Mouse (Mus musculus) MEL (cell line): ENCODE data around the gene Rubcn. TPM values are rescaled to one million over a fixed set of nuclear protein-coding genes. Genes with fewer than 3 reads are reported as not detected.

Experiments used
- DNase-seq: peaks from one replicate; pipeline ENCODE4 v3.0.0; 2011; ENCODE audit warnings: low read depth, low spot score
- H3K27ac ChIP-seq: 2 replicates; pipeline ENCODE4 v1.5.1; 2012; ENCODE audit warnings: low read depth, mild to moderate bottlenecking, control low read depth, low read length, moderate library complexity; ENCODE audit not compliant: control insufficient read depth
- H3K27me3 ChIP-seq, 2 experiments: fragments of 150-350 bp in 1 of 2; sonication (generic) in 1 of 2; 2 replicates each; pipeline ENCODE4 v1.6.1; 2012; ENCODE audit warnings: low read length in 2 of 2, mild to moderate bottlenecking in 2 of 2, improper control_type of control experiment in 1 of 2, moderate library complexity in 1 of 2; ENCODE audit not compliant: insufficient read depth in 2 of 2, control insufficient read depth in 1 of 2
- H3K36me3 ChIP-seq, 2 experiments: 2 replicates each; pipeline ENCODE4 v1.6.1; 2012 to 2014; ENCODE audit warnings: low read length in 2 of 2, improper control_type of control experiment in 1 of 2, inconsistent platforms in 1 of 2, mild to moderate bottlenecking in 1 of 2; ENCODE audit not compliant: insufficient read depth in 2 of 2, control insufficient read depth in 1 of 2
- H3K4me1 ChIP-seq, 2 experiments: fragments of 150-350 bp in 1 of 2; sonication (generic) in 1 of 2; 2 replicates each; pipeline ENCODE4 v1.6.1; 2012; ENCODE audit warnings: low read length in 2 of 2, improper control_type of control experiment in 1 of 2, mild to moderate bottlenecking in 1 of 2; ENCODE audit not compliant: insufficient read depth in 2 of 2, control insufficient read depth in 1 of 2
- H3K4me3 ChIP-seq, 2 experiments: fragments of 150-350 bp in 1 of 2; sonication (generic) in 1 of 2; 2 replicates each; pipeline ENCODE4 v1.5.1; 2012; ENCODE audit warnings: low read depth in 2 of 2, low read length in 2 of 2, mild to moderate bottlenecking in 2 of 2, moderate library complexity in 2 of 2, control low read depth in 1 of 2, improper control_type of control experiment in 1 of 2; ENCODE audit not compliant: control insufficient read depth in 1 of 2, insufficient read depth in 1 of 2
- H3K79me2 ChIP-seq: 2 replicates; pipeline ENCODE4 v1.6.1; 2012; ENCODE audit warnings: mild to moderate bottlenecking, low read length, moderate library complexity; ENCODE audit not compliant: control insufficient read depth, poor library complexity, insufficient read depth
- H3K9ac ChIP-seq: 2 replicates; pipeline ENCODE4 v1.6.1; 2012; ENCODE audit warnings: low read depth, mild to moderate bottlenecking, control low read depth, low read length, moderate library complexity; ENCODE audit not compliant: control insufficient read depth, poor library complexity, severe bottlenecking
- H3K9me3 ChIP-seq: fragments of 150-350 bp; sonication (generic); replicated peaks from 2 replicates; pipeline ENCODE4 v1.6.1; 2012; ENCODE audit warnings: mild to moderate bottlenecking, low read length, improper control_type of control experiment, moderate library complexity; ENCODE audit not compliant: insufficient read depth
- BHLHE40 ChIP-seq: IDR thresholded peaks from 2 replicates; pipeline ENCODE4 v1.6.1; 2012; ENCODE audit warnings: low read depth, mild to moderate bottlenecking, inconsistent platforms, low read length, improper control_type of control experiment, borderline replicate concordance
- E2F4 ChIP-seq: IDR thresholded peaks from 2 replicates; pipeline ENCODE4 v1.6.1; 2011; ENCODE audit warnings: low read depth, low read length, improper control_type of control experiment, borderline replicate concordance
- EP300 ChIP-seq, 2 experiments: IDR thresholded peaks; 2 replicates each; pipeline ENCODE4 v1.6.1; 2011; ENCODE audit warnings: improper control_type of control experiment in 2 of 2, low read length in 2 of 2, low read depth in 1 of 2, mild to moderate bottlenecking in 1 of 2
- MAFK ChIP-seq: IDR thresholded peaks from 2 replicates; pipeline ENCODE4 v1.6.1; 2011; ENCODE audit warnings: low read depth, mild to moderate bottlenecking, low read length, improper control_type of control experiment, borderline replicate concordance
- MAZ ChIP-seq: IDR thresholded peaks from 2 replicates; pipeline ENCODE4 v1.6.1; 2012; ENCODE audit warnings: low read depth, mild to moderate bottlenecking, inconsistent platforms, low read length, improper control_type of control experiment
- MEF2A ChIP-seq: IDR thresholded peaks from 2 replicates; pipeline ENCODE4 v1.6.1; 2014; ENCODE audit warnings: low read depth, mild to moderate bottlenecking, inconsistent platforms, low read length, improper control_type of control experiment; ENCODE audit not compliant: poor library complexity, insufficient replicate concordance, severe bottlenecking; ENCODE audit errors: extremely low read depth
- MXI1 ChIP-seq: IDR thresholded peaks from 2 replicates; pipeline ENCODE4 v1.6.1; 2011; ENCODE audit warnings: mild to moderate bottlenecking, low read depth, low read length, improper control_type of control experiment
- MYC ChIP-seq: IDR thresholded peaks from 2 replicates; pipeline ENCODE4 v1.6.1; 2011; ENCODE audit warnings: low read depth, mild to moderate bottlenecking, low read length, improper control_type of control experiment, moderate library complexity
- POLR2A ChIP-seq, 2 experiments: IDR thresholded peaks; 2 replicates each; pipeline ENCODE4 v1.6.1; 2011 to 2012; ENCODE audit warnings: low read length in 2 of 2, mild to moderate bottlenecking in 2 of 2, control low read depth in 1 of 2, improper control_type of control experiment in 1 of 2, low read depth in 1 of 2, moderate library complexity in 1 of 2; ENCODE audit not compliant: control insufficient read depth in 1 of 2, insufficient read depth in 1 of 2, poor library complexity in 1 of 2
- POLR2AphosphoS2 ChIP-seq: IDR thresholded peaks from 2 replicates; pipeline ENCODE4 v1.6.1; 2011; ENCODE audit warnings: low read length, improper control_type of control experiment
- RCOR1 ChIP-seq: IDR thresholded peaks from 2 replicates; pipeline ENCODE4 v1.6.1; 2012; ENCODE audit warnings: low read depth, mild to moderate bottlenecking, inconsistent platforms, low read length, improper control_type of control experiment
- SIN3A ChIP-seq: IDR thresholded peaks from 2 replicates; pipeline ENCODE4 v1.6.1; 2012; ENCODE audit warnings: low read length, improper control_type of control experiment, inconsistent platforms
- TBP ChIP-seq: IDR thresholded peaks from 2 replicates; pipeline ENCODE4 v1.8.0; 2011; ENCODE audit warnings: low read depth, low read length, improper control_type of control experiment
- TCF12 ChIP-seq: IDR thresholded peaks from 2 replicates; pipeline ENCODE4 v1.6.1; 2014; ENCODE audit warnings: low read depth, mild to moderate bottlenecking, inconsistent platforms, low read length, improper control_type of control experiment, moderate library complexity
- ZC3H11A ChIP-seq: IDR thresholded peaks from 2 replicates; pipeline ENCODE4 v1.6.1; 2012; ENCODE audit warnings: low read depth, mild to moderate bottlenecking, inconsistent platforms, low read length, improper control_type of control experiment
- ZKSCAN1 ChIP-seq: IDR thresholded peaks from 2 replicates; pipeline ENCODE4 v1.6.1; 2012; ENCODE audit warnings: low read depth, mild to moderate bottlenecking, inconsistent platforms, low read length, improper control_type of control experiment, moderate library complexity
- ZNF384 ChIP-seq: IDR thresholded peaks from 2 replicates; pipeline ENCODE4 v1.6.1; 2012; ENCODE audit warnings: low read depth, mild to moderate bottlenecking, inconsistent platforms, low read length, improper control_type of control experiment
- polyA plus RNA-seq, 2 experiments: library from polyadenylated mRNA; stranded (reverse) in 1 of 2; unstranded in 1 of 2; fragments of >175 nt in 1 of 2; fragments of >200 nt in 1 of 2; gene quantifications; 2 replicates each; pipeline versions ENCODE4 v1.2.1 to v1.2.4; 2012; ENCODE audit warnings: low replicate concordance in 2 of 2, low read depth in 1 of 2; ENCODE audit not compliant: insufficient read length in 2 of 2, insufficient read depth in 1 of 2, missing spikeins in 1 of 2
- total RNA-seq: library from RNA; depleted of rRNA; stranded (reverse); fragments of 300-350 nt; gene quantifications from 2 replicates; pipeline ENCODE4 v1.2.3, GENCODE M21; 2012

Rubcn gene
- total and polyA plus RNA-seq, 3 experiments: 10.2 to 14.6 TPM; not detected in 1

- H3K4me1 ChIP-seq: no peaks in the 10 kb centered on the region
- peak; percentile 30 for DNase-seq
- H3K27me3 ChIP-seq: peaks cover 0 to 4% of the 10 kb centered on the region in 2 experiments; a peak in 3 of 4 replicates
- H3K27ac ChIP-seq: no peak overlapping the region
- TF ChIP-seq RCOR1 (0 out of 2 replicates have a peak, but pooled peaks have one; percentile 22), POLR2A (IDR thresholded peaks at IDR 0.05; ENCODE audit: control insufficient read depth in 1 of 2, insufficient read depth in 1 of 2, low read depth in 1 of 2, low read length in 2 of 2, poor library complexity in 1 of 2) (no peak), E2F4 (no peak), ZC3H11A (no peak), EP300 (IDR thresholded peaks at IDR 0.05; ENCODE audit: low read depth in 1 of 2, low read length in 2 of 2) (peak in 1 of 2 experiments; percentile 27; a peak in 1 of 4 replicates), MEF2A (no peak)
- H3K4me3 ChIP-seq: no peak overlapping the region
- H3K9me3 ChIP-seq: no peaks in the 10 kb centered on the region
- H3K9ac ChIP-seq: no peak overlapping the region
- no peaks in the 10 kb centered on the region for H3K79me2 ChIP-seq
- no peaks in the 10 kb centered on the region; a peak in 1 of 4 replicates for H3K36me3 ChIP-seq
Observed at GRCm38 (mm10) chr16:32795177-32795576, 82.4 kb downstream of the Rubcn start.

- Histone ChIP-seq H3K79me2 (no peaks in the 10 kb centered on the region), H3K4me1 (no peaks in the 10 kb centered on the region), H3K27me3 (peaks cover under 1 to 9% of the 10 kb centered on the region in 2 experiments), H3K9me3 (no peaks in the 10 kb centered on the region), H3K36me3 (no peaks in the 10 kb centered on the region), H3K9ac (no peak overlapping the region), H3K27ac (no peak overlapping the region)
- no peak for DNase-seq
- TF ChIP-seq TCF12 (no peak), TBP (no peak), MAFK (no peak), SIN3A (no peak), BHLHE40 (no peak), ZC3H11A (no peak), ZKSCAN1 (no peak), POLR2AphosphoS2 (no peak)
- TF ChIP-seq, all 39 proteins: peak for 0
- H3K4me3 ChIP-seq: no peak overlapping the region
Observed at GRCm38 (mm10) chr16:32790056-32790455, 87.5 kb downstream of the Rubcn start.

GRCm38 (mm10) chr16:32784840-32785239 lies 92.7 kb downstream of the Rubcn start:
- no peaks in the 10 kb centered on the region for H3K36me3 ChIP-seq
- peaks cover 8 to 11% of the 10 kb centered on the region in 2 experiments for H3K27me3 ChIP-seq
- no peaks in the 10 kb centered on the region for H3K79me2 ChIP-seq
- H3K4me3 ChIP-seq: no peak overlapping the region
- H3K9ac ChIP-seq: no peak overlapping the region
- H3K27ac ChIP-seq: no peak overlapping the region
- H3K9me3 ChIP-seq: no peaks in the 10 kb centered on the region
- no peak for DNase-seq
- no peak for TF ChIP-seq MAZ
- no peak for TF ChIP-seq TBP
- no peak for TF ChIP-seq SIN3A
- TF ChIP-seq MYC: no peak
- no peak for TF ChIP-seq ZC3H11A
- no peak for TF ChIP-seq ZKSCAN1
- TF ChIP-seq MXI1: no peak
- TF ChIP-seq BHLHE40: no peak
- TF ChIP-seq POLR2A (IDR thresholded peaks at IDR 0.05; ENCODE audit: control insufficient read depth in 1 of 2, insufficient read depth in 1 of 2, low read depth in 1 of 2, low read length in 2 of 2, poor library complexity in 1 of 2): no peak
- no peak for TF ChIP-seq ZNF384
- H3K4me1 ChIP-seq: no peaks in the 10 kb centered on the region
